Mouse (Mus musculus): ENCODE measurements at regions not wholly inside any gene's neighbourhood (a gene's known extent, or its start where the extent isn't known, plus 50 kb on each side); places are given as distances from the start of the nearest gene placed in this dataset.

DNA sequence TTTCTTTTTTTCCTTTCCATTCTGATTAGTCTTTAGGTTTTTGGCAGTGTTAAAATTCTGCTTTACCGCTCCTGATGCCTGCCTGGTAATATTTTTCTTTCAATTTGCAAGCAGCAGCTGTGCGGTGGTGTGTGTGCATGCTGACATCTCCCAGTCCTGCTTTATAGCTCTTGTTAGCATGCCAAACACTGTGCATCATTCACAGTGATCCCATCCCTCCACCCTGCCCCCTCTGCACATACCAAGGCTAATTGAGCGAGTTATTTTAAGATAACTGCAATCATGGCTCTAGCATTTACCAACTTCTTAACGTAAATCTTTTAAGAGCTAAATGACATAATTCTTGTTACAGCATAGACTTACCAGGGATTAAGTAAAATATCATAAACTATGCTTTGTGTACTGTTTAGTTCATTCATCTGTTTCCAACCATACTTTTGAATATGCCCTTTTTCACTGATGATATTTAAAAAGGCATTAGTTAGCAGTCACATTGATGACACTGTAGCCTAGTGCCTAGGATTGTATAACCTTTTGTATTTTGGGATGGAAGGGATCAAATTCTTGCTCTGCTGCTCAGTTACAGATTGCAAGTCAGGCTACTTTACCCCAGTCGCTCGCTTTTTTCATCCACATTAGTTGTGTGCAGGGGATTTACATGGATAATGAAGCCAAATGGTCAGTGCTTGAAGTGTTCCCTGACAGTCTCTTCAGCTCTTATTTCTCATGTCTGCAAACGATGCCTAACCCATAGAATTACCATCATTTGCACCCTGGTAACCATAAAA is 487.0 kb downstream of the Lmo7 start:
- peak; percentile 61 for DNase-seq (ENCODE audit: low spot score)
- WGBS = 30% methylated on average over 7 of the region's 7 CpGs
- no peak for TF ChIP-seq CTCF (IDR thresholded peaks at IDR 0.05; ENCODE audit: low read depth)
- Histone ChIP-seq H3K9ac (replicated peaks; ENCODE audit: low read length) (no peak overlapping the region), H3K27ac (no peak overlapping the region), H3K9me3 (ENCODE audit: low read length) (no peaks in the 10 kb centered on the region), H3K4me3 (ENCODE audit: low read length) (no peak overlapping the region), H3K4me1 (ENCODE audit: insufficient read depth, low read length) (0 out of 2 replicates have a peak, but pooled peaks cover 4% of the 10 kb centered on the region), H3K4me2 (ENCODE audit: low read depth, low read length) (no peak overlapping the region), H3K36me3 (ENCODE audit: insufficient read depth, low read length) (no peaks in the 10 kb centered on the region), H3K27me3 (ENCODE audit: insufficient read depth, low read length) (no peaks in the 10 kb centered on the region)
- 0 out of 2 replicates have a peak, but pooled peaks have one; percentile 70 for ATAC-seq

GRCm38 (mm10) chr14:102215267-102215964 is 485.7 kb downstream of the Lmo7 start:
- no peak for TF ChIP-seq CTCF (IDR thresholded peaks at IDR 0.05; ENCODE audit: low read depth)
- Histone ChIP-seq H3K27me3 (ENCODE audit: insufficient read depth, low read length) (no peaks in the 10 kb centered on the region), H3K9ac (replicated peaks; ENCODE audit: low read length) (no peak overlapping the region), H3K9me3 (ENCODE audit: low read length) (no peaks in the 10 kb centered on the region), H3K36me3 (ENCODE audit: insufficient read depth, low read length) (no peaks in the 10 kb centered on the region), H3K4me3 (ENCODE audit: low read length) (no peak overlapping the region), H3K4me1 (ENCODE audit: insufficient read depth, low read length) (0 out of 2 replicates have a peak, but pooled peaks cover 4% of the 10 kb centered on the region), H3K4me2 (ENCODE audit: low read depth, low read length) (no peak overlapping the region), H3K27ac (no peak overlapping the region)
- DNase-seq (ENCODE audit: low spot score) (no peak), ATAC-seq (no peak)
- 62% methylated on average over 4 of the region's 4 CpGs for WGBS

DNA sequence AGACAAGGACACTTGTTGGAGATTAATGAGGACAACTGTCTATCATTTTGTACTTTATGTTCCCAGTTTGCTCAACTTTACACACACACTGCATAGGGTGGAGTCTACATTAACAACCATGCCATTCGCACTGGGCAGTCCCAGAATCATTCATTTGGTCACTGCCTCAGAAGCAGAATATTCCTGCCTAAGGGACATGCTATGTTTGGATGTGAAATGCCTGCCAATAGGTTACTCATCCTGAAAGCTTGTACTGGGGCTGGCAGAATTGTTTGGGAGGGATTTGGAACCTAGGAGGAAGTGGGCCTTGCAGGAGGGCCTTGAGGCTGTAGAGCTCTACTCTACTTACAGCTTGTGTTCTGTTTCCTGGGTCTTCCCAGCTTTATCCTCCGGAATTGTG is 482.3 kb downstream of the Lmo7 start:
- Histone ChIP-seq H3K4me1 (ENCODE audit: insufficient read depth, low read length) (0 out of 2 replicates have a peak, but pooled peaks cover 4% of the 10 kb centered on the region), H3K9ac (replicated peaks; ENCODE audit: low read length) (no peak overlapping the region), H3K4me3 (ENCODE audit: low read length) (no peak overlapping the region), H3K27ac (no peak overlapping the region), H3K4me2 (ENCODE audit: low read depth, low read length) (no peak overlapping the region), H3K27me3 (ENCODE audit: insufficient read depth, low read length) (no peaks in the 10 kb centered on the region), H3K36me3 (ENCODE audit: insufficient read depth, low read length) (no peaks in the 10 kb centered on the region), H3K9me3 (ENCODE audit: low read length) (no peaks in the 10 kb centered on the region)
- WGBS = 93% methylated on average over 2 of the region's 2 CpGs
- no peak for ATAC-seq
- no peak for DNase-seq (ENCODE audit: low spot score)
- TF ChIP-seq CTCF (IDR thresholded peaks at IDR 0.05; ENCODE audit: low read depth) = no peak

DNA sequence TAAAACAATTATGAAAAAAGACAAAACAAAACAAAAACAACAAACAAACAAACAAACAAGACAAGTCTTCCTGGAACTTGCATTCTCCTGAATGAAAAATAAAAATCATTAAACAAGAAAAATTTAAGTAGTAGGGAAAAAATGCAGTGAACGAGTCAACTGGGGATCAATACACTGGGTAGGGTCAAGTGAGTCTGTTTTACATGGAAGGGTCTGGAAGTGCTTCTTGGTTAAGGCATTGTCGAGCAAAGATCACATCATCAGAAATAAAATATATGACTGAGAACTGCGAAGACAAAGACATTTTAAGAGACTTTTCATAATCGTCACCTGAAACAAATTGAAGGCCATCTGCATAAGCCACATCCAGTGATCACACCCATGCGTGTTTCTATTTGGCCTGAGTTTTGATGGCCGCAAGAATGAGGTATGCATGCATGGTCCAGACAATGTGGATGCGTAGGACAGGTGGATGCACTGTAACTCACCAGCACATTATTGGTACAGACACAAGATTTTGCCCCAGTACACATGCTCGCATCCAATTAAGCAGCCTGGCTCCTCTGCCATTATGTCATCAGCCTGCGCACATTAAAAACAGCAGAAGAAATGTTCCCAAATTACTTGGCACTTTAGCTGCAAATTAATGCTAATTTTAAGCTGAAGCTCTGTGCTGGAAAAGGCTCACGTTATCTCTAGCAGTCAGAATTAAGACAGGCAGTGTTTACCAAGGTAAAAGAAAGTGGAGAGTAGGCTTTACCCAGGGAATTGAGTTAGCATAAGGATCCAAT is 475.3 kb downstream of the Lmo7 start:
- H3K27ac ChIP-seq = no peak overlapping the region
- DNase-seq (ENCODE audit: low spot score) = no peak
- WGBS = 79% methylated on average over 10 of the region's 10 CpGs

DNA sequence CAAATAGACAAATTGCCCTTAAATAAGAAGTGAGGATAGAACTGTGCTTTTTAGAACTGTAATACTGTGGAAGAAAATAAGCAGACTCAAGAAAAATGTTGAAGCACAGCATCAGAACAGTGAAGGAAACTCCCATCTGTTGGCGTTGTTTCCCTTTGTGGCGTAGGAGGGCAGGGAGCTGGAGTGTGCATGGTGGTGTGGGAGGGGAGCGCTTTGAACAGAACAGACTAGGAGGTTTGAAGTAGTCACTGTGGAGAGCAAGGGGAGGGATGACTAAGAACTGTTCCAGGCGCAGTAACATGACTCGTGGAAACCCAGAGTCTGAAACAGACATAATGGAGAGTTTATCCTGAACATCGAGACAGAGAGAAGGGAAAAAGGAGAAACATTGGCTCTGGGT is 469.7 kb downstream of the Lmo7 start:
- no peaks in the 10 kb centered on the region for H3K9me3 ChIP-seq (ENCODE audit: low read length)
- ATAC-seq = no peak
- no peak for TF ChIP-seq CTCF (IDR thresholded peaks at IDR 0.05; ENCODE audit: low read depth)
- H3K27ac ChIP-seq = no peak overlapping the region
- H3K4me1 ChIP-seq (ENCODE audit: insufficient read depth, low read length) = no peaks in the 10 kb centered on the region
- H3K4me2 ChIP-seq (ENCODE audit: low read depth, low read length) = no peak overlapping the region
- H3K9ac ChIP-seq (replicated peaks; ENCODE audit: low read length) = no peak overlapping the region
- no peak for DNase-seq (ENCODE audit: low spot score)
- WGBS = 94% methylated on average over 6 of the region's 6 CpGs
- H3K27me3 ChIP-seq (ENCODE audit: insufficient read depth, low read length) = no peaks in the 10 kb centered on the region
- no peaks in the 10 kb centered on the region for H3K36me3 ChIP-seq (ENCODE audit: insufficient read depth, low read length)
- no peak overlapping the region for H3K4me3 ChIP-seq (ENCODE audit: low read length)

More for the DNA sequence above, 475.3 kb downstream of the Lmo7 start:
- H3K9me3 ChIP-seq (ENCODE audit: low read length) = no peaks in the 10 kb centered on the region
- H3K9ac ChIP-seq (replicated peaks; ENCODE audit: low read length) = no peak overlapping the region
- no peaks in the 10 kb centered on the region for H3K4me1 ChIP-seq (ENCODE audit: insufficient read depth, low read length)
- TF ChIP-seq CTCF (IDR thresholded peaks at IDR 0.05; ENCODE audit: low read depth) = no peak
- no peaks in the 10 kb centered on the region for H3K27me3 ChIP-seq (ENCODE audit: insufficient read depth, low read length)
- H3K36me3 ChIP-seq (ENCODE audit: insufficient read depth, low read length) = no peaks in the 10 kb centered on the region
- no peak overlapping the region for H3K4me3 ChIP-seq (ENCODE audit: low read length)
- no peak for ATAC-seq
- no peak overlapping the region for H3K4me2 ChIP-seq (ENCODE audit: low read depth, low read length)

- Histone ChIP-seq H3K4me2 (ENCODE audit: low read depth, low read length) (no peak overlapping the region), H3K27ac (no peak overlapping the region), H3K4me3 (ENCODE audit: low read length) (no peak overlapping the region), H3K27me3 (ENCODE audit: insufficient read depth, low read length) (no peaks in the 10 kb centered on the region), H3K4me1 (ENCODE audit: insufficient read depth, low read length) (no peaks in the 10 kb centered on the region), H3K9ac (replicated peaks; ENCODE audit: low read length) (no peak overlapping the region), H3K36me3 (ENCODE audit: insufficient read depth, low read length) (no peaks in the 10 kb centered on the region), H3K9me3 (ENCODE audit: low read length) (no peaks in the 10 kb centered on the region)
- DNase-seq (ENCODE audit: low spot score) = no peak
- 76% methylated on average over 1 of the region's 1 CpGs for WGBS
- ATAC-seq = no peak
- no peak for TF ChIP-seq CTCF (IDR thresholded peaks at IDR 0.05; ENCODE audit: low read depth)
Measured at GRCm38 (mm10) chr14:102190786-102191185, 461.0 kb downstream of the Lmo7 start.

All from hindbrain, postnatal 0 days (tissue).